Mouse (Mus musculus) cerebellum, adult (tissue): ENCODE measurements around the gene Rpl18.

Experiments used
- ATAC-seq: cut with Nextera tagmentation; 2 replicates; pipeline ENCODE4 v1.9.2; 2017; ENCODE audit warnings: mild to moderate bottlenecking, moderate library complexity, mixed read lengths; ENCODE audit not compliant: insufficient number of reproducible peaks, low FRiP score, low TSS enrichment

Rpl18 gene

GRCm38 (mm10) chr7:45725713-45726112 lies 10.5 kb downstream of the Rpl18 start, which contains the start of gene Spaca4:
Gene Spaca4 (minus strand): TSS chr7:45725813.
- no peak for ATAC-seq

GRCm38 (mm10) chr7:45726419-45726818 lies 11.2 kb downstream of the Rpl18 start:
- ATAC-seq = no peak

GRCm38 (mm10) chr7:45727625-45728024 lies 12.4 kb downstream of the Rpl18 start:
- ATAC-seq = no peak

- ATAC-seq = no peak
Measured at GRCm38 (mm10) chr7:45730727-45731431, 15.6 kb downstream of the Rpl18 start.

- no peak for ATAC-seq
Measured at GRCm38 (mm10) chr7:45733477-45733876, 18.2 kb downstream of the Rpl18 start.

GRCm38 (mm10) chr7:45739162-45739763 lies 24.0 kb downstream of the Rpl18 start:
- ATAC-seq = no peak

- no peak for ATAC-seq
Measured at GRCm38 (mm10) chr7:45739820-45740219, 24.6 kb downstream of the Rpl18 start.

- no peak for ATAC-seq
Measured at GRCm38 (mm10) chr7:45741308-45741707, 26.1 kb downstream of the Rpl18 start.

- no peak; the same call in 1 of the 2 replicates for ATAC-seq
Measured at GRCm38 (mm10) chr7:45741777-45742176, 26.5 kb downstream of the Rpl18 start.

- no peak for ATAC-seq
Measured at GRCm38 (mm10) chr7:45742338-45742737, 27.1 kb downstream of the Rpl18 start.

- no peak for ATAC-seq
Measured at GRCm38 (mm10) chr7:45744387-45744786, 29.1 kb downstream of the Rpl18 start.

- ATAC-seq = no peak
Measured at GRCm38 (mm10) chr7:45746518-45746917, 31.3 kb downstream of the Rpl18 start.

GRCm38 (mm10) chr7:45747450-45747849 lies 32.2 kb downstream of the Rpl18 start:
- no peak for ATAC-seq

GRCm38 (mm10) chr7:45748110-45748509 lies 32.9 kb downstream of the Rpl18 start:
- ATAC-seq = no peak

- ATAC-seq = no peak
Measured at GRCm38 (mm10) chr7:45749401-45749800, 34.1 kb downstream of the Rpl18 start.

GRCm38 (mm10) chr7:45750162-45750561 lies 34.9 kb downstream of the Rpl18 start:
- no peak for ATAC-seq

GRCm38 (mm10) chr7:45755703-45756102 lies 40.4 kb downstream of the Rpl18 start:
- no peak for ATAC-seq

- no peak for ATAC-seq
Measured at GRCm38 (mm10) chr7:45759400-45759799, 44.1 kb downstream of the Rpl18 start.

GRCm38 (mm10) chr7:45760151-45760550 lies 44.9 kb downstream of the Rpl18 start:
- ATAC-seq = no peak

- ATAC-seq = no peak
Measured at GRCm38 (mm10) chr7:45765995-45766394, 50.7 kb downstream of the Rpl18 start.

- no peak for ATAC-seq
Measured at GRCm38 (mm10) chr7:45766764-45767163, 51.5 kb downstream of the Rpl18 start.

- ATAC-seq = no peak
Measured at GRCm38 (mm10) chr7:45767500-45767899, 52.2 kb downstream of the Rpl18 start.
